Mouse (Mus musculus) myocyte (in vitro differentiated cells): ENCODE measurements around the gene Ccdc160. TPM values are rescaled to one million over a fixed set of nuclear protein-coding genes. Genes with fewer than 3 reads are reported as not detected.

Experiments
- H3K27me3 ChIP-seq: one replicate; pipeline ENCODE4 v1.6.1; 2011; ENCODE audit not compliant: control insufficient read depth, insufficient read depth, insufficient read length
- H3K36me3 ChIP-seq: one replicate; pipeline ENCODE4 v1.6.1; 2011; ENCODE audit not compliant: control insufficient read depth, insufficient read depth
- H3K4me2 ChIP-seq: one replicate; pipeline ENCODE4 v1.6.1; 2011; ENCODE audit warnings: low read depth, control low read depth
- H3K4me3 ChIP-seq: one replicate; pipeline ENCODE4 v1.5.1; 2011; ENCODE audit warnings: mild to moderate bottlenecking, control low read depth, moderate library complexity
- H3K79me2 ChIP-seq: one replicate; pipeline ENCODE4 v1.6.1; 2011; ENCODE audit not compliant: control insufficient read depth, insufficient read depth
- H3ac ChIP-seq: one replicate; pipeline ENCODE4 v1.6.1; 2011; ENCODE audit not compliant: control insufficient read depth, insufficient read length
- CEBPB ChIP-seq: IDR thresholded peaks from 2 replicates; pipeline ENCODE4 v1.6.1; 2011; ENCODE audit warnings: mild to moderate bottlenecking, moderate library complexity; ENCODE audit not compliant: poor library complexity, insufficient read depth, severe bottlenecking
- E2F4 ChIP-seq: IDR thresholded peaks from one replicate; pipeline ENCODE4 v1.6.1; 2011; ENCODE audit warnings: mild to moderate bottlenecking, control low read depth, moderate library complexity; ENCODE audit not compliant: insufficient read depth
- MAX ChIP-seq: IDR thresholded peaks from one replicate; pipeline ENCODE4 v1.6.1; 2011; ENCODE audit warnings: low read depth, mild to moderate bottlenecking, control low read depth
- MYOD1 ChIP-seq, 3 experiments: IDR thresholded peaks; one replicate each; pipeline ENCODE4 v1.6.1; 2011; ENCODE audit warnings: control low read depth in 2 of 3, low read depth in 2 of 3, mild to moderate bottlenecking in 2 of 3, moderate library complexity in 1 of 3; ENCODE audit not compliant: insufficient read length in 2 of 3, control insufficient read depth in 1 of 3
- MYOG ChIP-seq, 3 experiments: IDR thresholded peaks; one replicate each; pipeline ENCODE4 v1.6.1; 2011; ENCODE audit warnings: control low read depth in 2 of 3, low read depth in 2 of 3, mild to moderate bottlenecking in 2 of 3; ENCODE audit not compliant: insufficient read length in 2 of 3, control insufficient read depth in 1 of 3, insufficient read depth in 1 of 3
- POLR2A ChIP-seq: IDR thresholded peaks from one replicate; pipeline ENCODE4 v1.6.1; 2011; ENCODE audit warnings: low read depth, mild to moderate bottlenecking, control low read depth, moderate library complexity; ENCODE audit not compliant: insufficient read length
- POLR2AphosphoS2 ChIP-seq: IDR thresholded peaks from one replicate; pipeline ENCODE4 v1.6.1; 2011; ENCODE audit warnings: low read depth, control low read depth; ENCODE audit not compliant: insufficient read length
- REST ChIP-seq: IDR thresholded peaks from one replicate; pipeline ENCODE4 v1.6.1; 2011; ENCODE audit warnings: mild to moderate bottlenecking, control low read depth, moderate library complexity; ENCODE audit not compliant: insufficient read depth, insufficient read length
- SRF ChIP-seq: IDR thresholded peaks from one replicate; pipeline ENCODE4 v1.6.1; 2011; ENCODE audit warnings: low read depth; ENCODE audit not compliant: control insufficient read depth, insufficient read length
- TCF12 ChIP-seq: IDR thresholded peaks from one replicate; pipeline ENCODE4 v1.6.1; 2011; ENCODE audit warnings: mild to moderate bottlenecking, control low read depth; ENCODE audit not compliant: poor library complexity, insufficient read depth, severe bottlenecking
- TCF3 ChIP-seq: IDR thresholded peaks from one replicate; pipeline ENCODE4 v1.6.1; 2011; ENCODE audit warnings: low read depth, control low read depth; ENCODE audit not compliant: insufficient read length
- USF1 ChIP-seq: IDR thresholded peaks from one replicate; pipeline ENCODE4 v1.6.1; 2011; ENCODE audit warnings: low read depth, mild to moderate bottlenecking, control low read depth, moderate library complexity
- polyA plus RNA-seq: library from polyadenylated mRNA; unstranded; fragments of >200 nt; fragmentation: generic; extraction: Trizol; gene quantifications from one replicate; pipeline ENCODE4 v1.2.1, GENCODE M21; 2012; ENCODE audit warnings: missing spikeins

The Ccdc160 gene
- polyA plus RNA-seq, result not detected

DNA sequence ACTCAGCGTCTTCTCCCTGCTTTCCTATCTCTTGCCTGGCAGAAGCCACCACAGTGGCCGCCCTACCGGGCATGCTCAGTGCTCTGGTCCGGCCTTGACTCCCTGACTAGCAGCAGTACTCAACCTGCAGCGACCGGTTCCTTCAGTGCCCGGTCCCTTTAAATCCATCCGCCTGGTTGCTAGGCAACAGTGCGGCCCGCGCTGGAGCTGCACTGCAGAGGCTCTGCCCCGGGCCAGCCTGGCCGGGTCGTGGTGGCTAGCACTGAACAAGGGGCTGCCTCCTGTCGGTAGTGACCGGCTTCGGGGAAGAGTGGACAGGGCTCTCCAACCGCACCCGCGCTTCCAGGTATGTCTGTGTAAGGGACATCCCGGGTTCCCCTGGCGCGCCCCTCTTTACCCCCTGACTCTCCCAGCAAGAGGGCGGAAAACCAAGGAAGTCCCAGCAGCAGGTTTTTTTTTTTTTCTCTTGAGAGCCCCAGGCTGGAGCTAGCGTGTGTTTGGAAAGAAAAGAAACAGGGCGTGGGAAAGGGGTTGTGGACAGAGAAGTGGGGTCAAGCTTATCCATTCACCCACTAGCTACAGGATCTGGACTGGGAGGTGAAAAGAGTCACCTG lies at the start of gene Ccdc160:
Gene Ccdc160, plus strand, starts transcription at position 221 of the 614 bp plus-strand sequence.
- no peak within 1 kb of the TSS for H3ac ChIP-seq
- TF ChIP-seq REST (no peak), USF1 (no peak), MYOG (IDR thresholded peaks at IDR 0.05; ENCODE audit: control insufficient read depth in 1 of 3, insufficient read depth in 1 of 3, insufficient read length in 2 of 3, low read depth in 2 of 3) (no peak), POLR2A (no peak), MYOD1 (IDR thresholded peaks at IDR 0.05; ENCODE audit: control insufficient read depth in 1 of 3, insufficient read length in 2 of 3, low read depth in 2 of 3) (no peak), POLR2AphosphoS2 (no peak), TCF3 (no peak), SRF (no peak), TCF12 (no peak), E2F4 (no peak), MAX (no peak), CEBPB (no peak)
- no peak within 1 kb of the TSS for H3K4me2 ChIP-seq
- no peaks in the 10 kb centered on the region for H3K79me2 ChIP-seq
- no peaks in the 10 kb centered on the region for H3K27me3 ChIP-seq
- no peak within 1 kb of the TSS for H3K4me3 ChIP-seq
- H3K36me3 ChIP-seq, result no peaks in the 10 kb centered on the region

DNA sequence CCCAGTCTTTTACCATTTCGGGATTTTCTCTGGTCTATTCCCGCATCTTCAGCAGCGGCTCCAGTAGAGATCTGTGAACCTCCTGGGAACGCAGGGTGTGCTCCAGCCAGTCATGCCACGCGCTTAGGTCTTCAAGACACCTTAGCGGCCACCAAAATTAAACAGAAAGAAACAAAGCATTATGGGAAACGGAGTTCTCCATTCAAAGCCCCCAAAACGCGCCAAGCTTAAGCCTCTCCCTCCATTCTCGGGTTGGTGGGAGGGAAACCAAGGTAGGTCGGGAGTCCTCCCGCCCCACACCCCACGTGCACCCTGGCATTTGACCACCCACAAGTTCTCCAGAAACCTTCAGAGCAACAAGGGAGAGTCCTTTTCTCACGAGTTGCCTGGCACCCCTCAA lies 47.2 kb upstream of the Ccdc160 start:
- H3ac ChIP-seq, result no peak overlapping the region
- no peaks in the 10 kb centered on the region for H3K79me2 ChIP-seq
- no peak overlapping the region for H3K4me2 ChIP-seq
- no peaks in the 10 kb centered on the region for H3K36me3 ChIP-seq
- H3K4me3 ChIP-seq, result no peak overlapping the region
- H3K27me3 ChIP-seq, result no peaks in the 10 kb centered on the region
- TF ChIP-seq TCF12 (no peak), USF1 (no peak), CEBPB (no peak)

DNA sequence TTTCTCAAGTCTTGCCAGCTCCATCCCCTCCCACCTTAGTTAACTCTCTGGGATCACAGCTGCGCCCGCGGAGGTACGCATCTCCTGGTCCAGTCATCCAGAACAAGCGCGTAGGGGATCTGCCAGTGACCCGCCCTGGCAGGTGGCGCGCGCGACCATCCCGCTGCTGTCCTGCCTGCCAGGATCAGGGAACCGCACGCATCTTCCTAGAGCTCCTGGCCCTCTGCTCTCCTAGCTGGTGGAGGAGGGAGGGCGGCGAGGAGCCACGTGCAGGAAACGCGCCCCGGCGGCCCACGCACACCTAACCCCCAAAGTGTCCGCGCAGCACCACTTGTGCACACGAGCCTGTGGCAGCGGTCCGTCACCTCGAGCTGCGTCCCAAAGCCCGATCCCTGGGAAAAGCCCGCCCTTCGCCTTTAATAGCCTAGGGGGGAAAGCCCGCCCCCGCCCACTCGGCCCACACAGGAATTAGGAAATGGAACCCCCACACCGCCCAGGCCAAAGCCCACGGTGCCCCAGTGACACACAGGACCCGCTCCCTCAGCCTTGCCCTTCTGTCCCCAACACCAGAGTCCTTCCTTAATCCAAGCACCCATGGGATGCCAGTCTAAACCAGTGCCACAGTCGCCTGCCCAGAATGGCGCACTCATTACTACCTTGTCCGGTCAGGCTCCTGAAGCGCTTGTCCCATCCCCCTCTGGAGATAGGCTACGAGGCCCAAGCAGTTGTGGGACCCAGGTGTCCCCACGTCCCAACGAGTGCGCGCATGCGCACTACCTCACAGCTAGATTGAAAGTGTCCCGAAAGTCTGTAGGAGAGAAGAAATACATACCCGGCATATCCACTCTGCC lies 46.6 kb upstream of the Ccdc160 start:
- H3K27me3 ChIP-seq, result no peaks in the 10 kb centered on the region

GRCm38 (mm10) chrX:52745462-52745861 lies 45.5 kb upstream of the Ccdc160 start:
- no peak overlapping the region for H3K4me2 ChIP-seq
- H3K4me3 ChIP-seq, result no peak overlapping the region
- TF ChIP-seq REST (no peak), MYOD1 (IDR thresholded peaks at IDR 0.05; ENCODE audit: control insufficient read depth in 1 of 3, insufficient read length in 2 of 3, low read depth in 2 of 3) (no peak), USF1 (no peak), POLR2A (no peak), POLR2AphosphoS2 (no peak), SRF (no peak), CEBPB (no peak), TCF3 (no peak), TCF12 (no peak), MAX (no peak), MYOG (IDR thresholded peaks at IDR 0.05; ENCODE audit: control insufficient read depth in 1 of 3, insufficient read depth in 1 of 3, insufficient read length in 2 of 3, low read depth in 2 of 3) (no peak)
- no peaks in the 10 kb centered on the region for H3K36me3 ChIP-seq
- no peaks in the 10 kb centered on the region for H3K27me3 ChIP-seq
- H3ac ChIP-seq, result no peak overlapping the region
- no peaks in the 10 kb centered on the region for H3K79me2 ChIP-seq

More for the DNA sequence above, 46.6 kb upstream of the Ccdc160 start:
- Histone ChIP-seq H3K4me3 (no peak overlapping the region), H3K4me2 (no peak overlapping the region), H3K36me3 (no peaks in the 10 kb centered on the region), H3ac (no peak overlapping the region), H3K79me2 (no peaks in the 10 kb centered on the region)
- no peak for TF ChIP-seq MYOD1 (IDR thresholded peaks at IDR 0.05; ENCODE audit: control insufficient read depth in 1 of 3, insufficient read length in 2 of 3, low read depth in 2 of 3)
- no peak for TF ChIP-seq REST
- no peak for TF ChIP-seq SRF
- TF ChIP-seq TCF12, result no peak
- no peak for TF ChIP-seq TCF3
- no peak for TF ChIP-seq MYOG (IDR thresholded peaks at IDR 0.05; ENCODE audit: control insufficient read depth in 1 of 3, insufficient read depth in 1 of 3, insufficient read length in 2 of 3, low read depth in 2 of 3)
- no peak for TF ChIP-seq USF1
- no peak for TF ChIP-seq POLR2A

DNA sequence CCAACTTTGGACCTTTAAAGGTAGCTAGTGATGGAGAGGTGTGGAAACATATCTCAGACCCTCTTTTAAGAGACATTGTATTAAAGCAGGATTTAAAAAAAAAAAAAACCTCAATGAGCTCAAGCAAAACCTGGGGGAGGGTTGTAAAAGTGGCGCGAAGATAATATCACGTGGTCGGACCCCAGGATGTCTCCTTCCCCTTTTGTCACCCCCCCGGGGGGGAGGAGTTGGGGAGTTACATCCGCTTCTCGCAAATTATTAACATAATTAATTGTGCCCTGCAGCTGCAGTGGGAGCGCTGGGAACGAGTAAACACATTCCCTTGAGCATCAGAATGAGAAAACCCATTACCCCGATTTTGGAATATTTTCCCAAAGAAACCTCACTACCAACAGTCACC lies 45.1 kb upstream of the Ccdc160 start:
- Histone ChIP-seq H3ac (no peak overlapping the region), H3K4me2 (no peak overlapping the region), H3K4me3 (no peak overlapping the region), H3K79me2 (no peaks in the 10 kb centered on the region), H3K27me3 (no peaks in the 10 kb centered on the region), H3K36me3 (no peaks in the 10 kb centered on the region)
- TF ChIP-seq REST (no peak), MYOG (IDR thresholded peaks at IDR 0.05; ENCODE audit: control insufficient read depth in 1 of 3, insufficient read depth in 1 of 3, insufficient read length in 2 of 3, low read depth in 2 of 3) (no peak), USF1 (no peak), TCF12 (no peak), TCF3 (no peak)
